Mouse (Mus musculus): Measurements from ENCODE around the gene Ap3b1.

The Ap3b1 gene

DNA sequence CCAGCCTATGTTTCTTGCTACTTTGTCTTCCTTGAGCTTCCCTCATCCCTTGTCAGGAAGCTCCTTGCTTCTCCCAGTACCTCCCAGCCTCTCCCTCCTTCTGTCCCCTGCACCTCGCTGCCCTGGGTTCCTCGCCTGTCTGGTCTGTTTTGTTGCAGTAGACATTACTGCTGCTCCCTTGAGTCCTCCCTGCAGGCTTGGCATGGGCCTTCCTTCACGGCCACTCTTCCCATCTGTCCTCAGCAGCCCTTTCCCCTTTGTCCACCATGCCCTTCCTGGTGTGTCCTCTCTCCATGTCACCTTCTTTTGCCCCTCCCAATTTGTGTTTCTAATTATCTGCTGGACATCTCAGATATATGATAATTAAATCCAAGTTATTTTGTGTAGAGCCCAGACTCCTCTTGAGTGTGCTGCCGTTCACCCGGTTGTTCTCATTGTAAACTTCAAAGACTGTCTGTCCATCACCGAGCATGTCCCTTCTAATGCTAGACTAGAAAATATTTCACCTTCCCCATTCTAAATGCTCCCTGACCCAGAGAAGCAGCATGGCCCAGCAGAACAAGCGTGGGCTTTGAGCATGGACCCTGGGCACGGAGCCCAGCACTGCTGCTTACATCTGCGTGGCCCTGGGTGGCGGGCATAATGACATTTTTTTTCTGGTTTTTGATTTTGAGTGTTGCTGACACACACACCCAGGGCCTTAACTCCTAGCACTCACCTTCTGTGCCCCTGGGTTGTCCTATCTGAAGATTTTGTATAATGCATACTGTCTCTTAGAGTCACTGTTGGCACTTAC lies 181.3 kb downstream of the Ap3b1 start:
- peak; percentile 48 for DNase-seq (ENCODE audit: inconsistent ontology term)

- no peak for DNase-seq (ENCODE audit: inconsistent ontology term)
Observed at GRCm38 (mm10) chr13:94542061-94542460, 183.3 kb downstream of the Ap3b1 start.

DNA sequence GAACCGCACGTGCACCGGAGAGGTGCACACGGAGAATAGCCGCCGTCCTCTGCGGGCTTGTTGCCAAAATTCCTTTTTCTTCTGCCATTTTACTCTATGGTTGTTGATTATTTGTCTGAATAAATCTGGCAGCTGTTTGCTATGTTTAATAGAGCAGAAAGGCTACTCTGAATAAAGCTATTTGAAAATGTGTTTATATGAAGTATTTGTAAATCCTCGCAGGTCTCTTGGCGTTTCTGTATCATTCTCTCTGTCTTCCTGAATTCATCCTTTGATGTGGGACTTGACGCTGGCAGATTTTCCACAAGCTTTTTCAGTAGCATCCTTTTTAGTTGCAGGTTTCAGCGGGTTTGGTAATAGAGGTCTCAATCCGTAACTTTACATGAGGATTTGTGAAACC lies 185.5 kb downstream of the Ap3b1 start:
- peak; percentile 52 for DNase-seq (ENCODE audit: inconsistent ontology term)

GRCm38 (mm10) chr13:94545739-94546138 lies 187.0 kb downstream of the Ap3b1 start:
- no peak for DNase-seq (ENCODE audit: inconsistent ontology term)

- DNase-seq (ENCODE audit: inconsistent ontology term), result no peak
Observed at GRCm38 (mm10) chr13:94546246-94546645, 187.5 kb downstream of the Ap3b1 start.

GRCm38 (mm10) chr13:94549580-94549979 lies 190.8 kb downstream of the Ap3b1 start:
- peak; percentile 53 for DNase-seq (ENCODE audit: inconsistent ontology term)

DNA sequence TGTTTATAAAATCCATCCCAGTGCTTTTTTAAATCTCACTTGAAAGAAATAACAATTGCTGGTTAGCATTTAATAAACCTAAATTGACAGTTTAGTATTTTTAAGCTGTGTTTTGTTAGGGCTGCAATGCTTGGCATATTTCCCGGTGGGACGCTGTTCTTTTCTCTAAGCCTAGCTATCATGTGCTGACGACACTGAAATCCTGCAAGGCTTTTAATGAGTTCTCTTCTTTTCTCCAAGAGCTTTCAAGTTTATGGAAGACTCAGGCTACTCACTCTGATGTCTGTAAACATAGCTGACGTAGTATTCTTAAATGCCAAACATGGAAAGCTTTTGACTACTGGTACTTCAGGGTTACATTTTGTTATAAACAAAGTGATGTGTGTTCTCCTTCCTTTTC lies 191.3 kb downstream of the Ap3b1 start:
- peak; percentile 45 for DNase-seq (ENCODE audit: inconsistent ontology term)

- peak; percentile 57 for DNase-seq (ENCODE audit: inconsistent ontology term)
Observed at GRCm38 (mm10) chr13:94560011-94560410, 201.3 kb downstream of the Ap3b1 start.

DNA sequence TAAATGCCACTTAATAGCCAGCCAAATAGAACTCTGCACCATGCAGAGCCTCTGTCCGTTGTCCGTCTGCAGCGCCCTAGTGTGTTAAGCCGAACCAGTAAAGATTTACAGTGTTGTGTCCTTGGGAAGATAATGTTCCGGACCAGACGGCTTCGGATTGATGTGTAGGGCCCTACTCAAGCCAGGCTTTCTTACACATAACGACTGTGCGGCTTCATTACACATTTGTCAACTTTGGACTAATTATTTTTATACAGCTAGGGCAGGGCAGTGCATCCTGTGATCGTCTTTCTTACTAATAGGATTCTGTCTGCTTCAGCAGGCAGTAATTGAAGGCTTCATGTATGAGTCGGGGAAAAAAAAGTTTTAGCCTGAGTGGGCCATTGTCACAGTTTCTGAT lies 202.1 kb downstream of the Ap3b1 start:
- no peak for DNase-seq (ENCODE audit: inconsistent ontology term)

DNA sequence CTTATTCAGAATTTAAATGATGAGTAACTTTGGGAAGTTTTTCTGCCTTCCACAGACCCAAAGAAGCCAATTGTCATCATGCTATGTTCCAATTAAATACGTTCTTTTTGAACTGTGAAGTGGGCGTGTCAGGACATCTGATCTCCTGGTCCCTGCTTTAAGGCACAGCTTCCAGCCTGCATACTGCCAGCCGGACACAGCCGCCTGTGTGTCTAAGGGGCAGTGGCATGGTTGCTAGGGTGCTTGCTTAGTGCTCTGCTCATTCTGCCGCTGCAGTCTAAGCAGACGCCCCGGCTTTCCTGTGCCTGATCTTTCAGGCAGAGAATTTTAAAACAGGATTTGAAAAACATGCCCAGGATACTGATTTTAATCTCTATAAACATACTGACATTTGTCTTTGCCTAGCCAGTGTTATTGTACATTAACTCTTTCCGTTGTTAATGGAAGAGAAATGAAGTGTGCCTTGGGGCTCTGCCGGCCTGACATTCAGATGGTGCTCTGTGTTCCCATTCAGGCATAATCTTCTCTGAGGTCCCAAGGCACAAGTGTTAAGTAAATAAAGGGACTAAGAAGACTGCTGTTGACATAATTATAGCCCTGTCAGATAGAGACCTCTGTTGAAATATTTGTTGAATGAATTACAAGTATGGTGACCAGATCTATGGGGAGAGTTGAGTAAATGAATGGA lies 204.0 kb downstream of the Ap3b1 start:
- DNase-seq (ENCODE audit: inconsistent ontology term), result no peak

DNA sequence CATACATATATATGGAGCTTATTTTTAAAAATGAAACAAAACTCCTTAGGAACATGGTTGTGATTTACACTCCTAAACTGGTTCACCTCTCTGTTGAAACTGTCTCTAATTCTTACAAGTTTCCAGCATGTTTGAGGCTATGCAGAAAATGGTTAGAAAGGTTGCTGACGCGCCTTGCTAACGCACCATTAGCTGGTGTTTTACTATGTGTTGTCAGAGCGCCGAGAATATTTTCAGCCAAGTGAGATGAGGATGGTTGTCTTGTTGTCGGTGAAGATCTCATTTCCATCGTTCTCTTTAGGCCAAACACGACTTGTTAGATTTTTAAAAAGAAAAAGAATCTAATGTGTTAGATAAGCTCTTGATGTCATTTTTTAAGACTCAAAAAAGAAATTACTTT lies 205.1 kb downstream of the Ap3b1 start:
- DNase-seq (ENCODE audit: inconsistent ontology term), result no peak

GRCm38 (mm10) chr13:94564351-94564994 lies 205.7 kb downstream of the Ap3b1 start:
- DNase-seq (ENCODE audit: inconsistent ontology term), result no peak

GRCm38 (mm10) chr13:94565176-94565575 lies 206.4 kb downstream of the Ap3b1 start:
- no peak for DNase-seq (ENCODE audit: inconsistent ontology term)

DNA sequence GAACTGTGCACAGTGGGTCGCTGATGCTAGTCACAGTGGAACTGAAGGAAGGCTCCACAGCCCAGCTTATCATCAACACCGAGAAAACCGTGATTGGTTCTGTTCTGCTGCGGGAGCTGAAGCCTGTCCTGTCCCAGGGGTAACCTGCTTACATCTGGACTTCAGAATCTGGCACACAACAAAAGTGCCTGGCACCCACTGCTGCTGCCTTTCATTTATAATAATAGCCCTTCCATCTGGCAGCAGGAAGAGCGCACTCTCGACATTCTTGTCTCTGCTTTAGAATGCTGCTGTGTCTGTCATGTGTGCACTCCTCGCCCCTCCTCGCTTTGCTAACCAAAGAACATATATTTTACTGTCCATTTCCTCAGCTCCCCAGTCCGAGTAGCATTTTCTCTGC lies 206.9 kb downstream of the Ap3b1 start:
- no peak for DNase-seq (ENCODE audit: inconsistent ontology term)

DNA sequence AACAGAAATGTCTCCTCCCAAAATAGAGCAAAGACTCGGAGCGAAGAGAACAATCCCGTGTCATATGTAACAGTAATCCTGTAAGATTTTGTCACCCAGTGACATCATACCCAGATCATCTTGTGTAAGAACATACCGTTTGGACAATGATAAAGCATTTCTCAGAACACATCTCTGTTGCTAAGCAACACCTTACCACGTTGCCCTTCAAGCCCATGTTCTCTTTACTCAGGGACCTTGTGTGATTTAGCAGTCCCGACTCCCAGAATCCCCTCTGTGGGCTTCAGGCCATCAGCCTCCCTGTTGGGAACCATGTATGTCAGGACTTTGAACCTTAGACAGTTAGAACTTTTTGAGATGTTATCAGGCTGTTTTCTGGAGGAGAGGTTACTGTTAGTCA lies 209.0 kb downstream of the Ap3b1 start:
- no peak for DNase-seq (ENCODE audit: inconsistent ontology term)

DNA sequence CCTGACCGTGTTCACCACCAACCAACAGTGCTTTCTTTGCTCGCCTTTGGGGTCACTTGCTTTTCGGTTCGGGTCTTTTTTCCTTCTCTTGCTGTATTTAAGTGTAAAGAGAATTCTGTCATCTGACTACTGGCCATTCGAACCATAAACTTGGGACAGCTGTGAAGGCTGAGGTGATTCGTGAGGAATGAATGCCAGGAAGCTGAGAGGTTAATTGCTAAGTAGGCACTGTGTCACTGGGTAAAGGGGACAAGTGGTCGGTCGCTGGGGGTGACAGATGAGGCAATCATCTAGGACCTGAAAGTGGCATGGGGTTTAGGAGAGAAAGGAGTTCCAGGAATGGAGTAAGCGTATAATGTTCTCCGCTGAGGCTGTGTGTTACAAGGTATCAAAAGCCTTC lies 212.2 kb downstream of the Ap3b1 start:
- DNase-seq (ENCODE audit: inconsistent ontology term), result no peak

DNA sequence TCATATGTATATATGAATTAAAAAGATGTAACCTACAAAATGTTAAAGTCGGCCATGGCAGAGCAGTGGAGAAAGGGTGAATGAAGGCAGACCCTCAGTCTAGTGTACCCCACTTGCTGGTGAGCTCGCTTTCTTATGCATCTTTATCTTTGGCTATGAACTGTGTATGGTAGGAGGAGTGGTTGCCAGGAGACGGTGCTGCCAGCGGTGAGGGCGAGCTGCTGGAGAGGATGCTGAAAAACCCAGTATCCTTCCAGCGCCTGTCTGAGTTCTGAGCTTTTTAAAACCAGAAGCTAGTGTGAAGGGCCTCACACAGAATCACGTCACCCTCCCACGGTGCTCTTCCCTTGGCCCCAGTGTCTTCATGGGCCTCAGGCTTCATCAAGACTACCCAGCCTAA lies 214.6 kb downstream of the Ap3b1 start:
- DNase-seq (ENCODE audit: inconsistent ontology term), result no peak

GRCm38 (mm10) chr13:94573833-94574232 lies 215.1 kb downstream of the Ap3b1 start:
- no peak for DNase-seq (ENCODE audit: inconsistent ontology term)

- DNase-seq (ENCODE audit: inconsistent ontology term), result no peak
Observed at GRCm38 (mm10) chr13:94575607-94576398, 217.0 kb downstream of the Ap3b1 start.

DNA sequence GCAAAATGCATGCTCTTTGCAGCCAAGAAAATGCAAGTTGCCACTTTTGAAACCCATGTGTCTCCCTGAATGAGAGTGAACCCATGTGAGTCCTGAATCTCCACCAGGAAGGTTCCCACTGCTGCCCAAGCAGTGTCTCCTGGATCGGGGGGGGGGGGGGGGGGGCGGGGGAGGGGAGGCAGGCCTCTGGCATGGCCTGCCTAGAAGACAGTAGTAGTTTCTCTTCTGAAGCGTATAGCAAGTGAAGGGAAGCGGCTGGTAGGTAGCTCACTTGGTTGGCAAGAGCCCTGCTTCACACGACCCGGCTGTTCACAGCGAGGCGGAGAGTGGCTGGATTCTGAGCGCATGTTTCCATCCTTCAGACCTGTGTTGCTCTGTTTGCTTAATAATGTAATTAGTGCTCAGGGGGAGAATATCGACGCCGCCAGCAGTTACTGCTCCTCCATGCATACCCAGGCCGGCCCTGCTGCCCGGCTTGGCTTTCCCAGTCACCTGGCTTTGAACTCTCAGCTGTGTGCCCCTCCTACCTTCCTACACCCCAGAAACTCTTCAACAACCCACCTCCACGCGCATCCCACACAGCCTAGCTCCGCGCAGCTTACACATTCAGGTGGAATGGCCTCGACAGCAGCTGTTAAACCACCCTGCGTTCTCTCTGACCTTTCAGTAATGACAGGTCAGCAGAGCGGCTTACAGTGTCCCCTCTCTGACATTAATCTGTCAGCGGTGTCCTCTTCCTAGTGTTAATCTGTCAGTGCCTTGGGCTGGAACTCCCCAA lies 217.8 kb downstream of the Ap3b1 start:
- no peak for DNase-seq (ENCODE audit: inconsistent ontology term)

GRCm38 (mm10) chr13:94577177-94577540 lies 218.4 kb downstream of the Ap3b1 start:
- no peak for DNase-seq (ENCODE audit: inconsistent ontology term)
